Mouse (Mus musculus) urinary bladder, adult 2 months (tissue): ENCODE results near the gene Pdrg1. TPM values are rescaled to one million over a fixed set of nuclear protein-coding genes. Genes with fewer than 3 reads are reported as not detected.

ENCODE experiments used
- DNase-seq: peaks from one replicate; pipeline ENCODE4 v3.0.0; 2022; ENCODE audit warnings: low spot score
- polyA plus RNA-seq: library from polyadenylated mRNA; depleted of rRNA; stranded (reverse); fragments of >200 nt; gene quantifications from 2 replicates; pipeline ENCODE4 v1.2.3, GENCODE M21; 2012

Gene Pdrg1
- polyA plus RNA-seq, 1 experiment = 115 TPM

DNA sequence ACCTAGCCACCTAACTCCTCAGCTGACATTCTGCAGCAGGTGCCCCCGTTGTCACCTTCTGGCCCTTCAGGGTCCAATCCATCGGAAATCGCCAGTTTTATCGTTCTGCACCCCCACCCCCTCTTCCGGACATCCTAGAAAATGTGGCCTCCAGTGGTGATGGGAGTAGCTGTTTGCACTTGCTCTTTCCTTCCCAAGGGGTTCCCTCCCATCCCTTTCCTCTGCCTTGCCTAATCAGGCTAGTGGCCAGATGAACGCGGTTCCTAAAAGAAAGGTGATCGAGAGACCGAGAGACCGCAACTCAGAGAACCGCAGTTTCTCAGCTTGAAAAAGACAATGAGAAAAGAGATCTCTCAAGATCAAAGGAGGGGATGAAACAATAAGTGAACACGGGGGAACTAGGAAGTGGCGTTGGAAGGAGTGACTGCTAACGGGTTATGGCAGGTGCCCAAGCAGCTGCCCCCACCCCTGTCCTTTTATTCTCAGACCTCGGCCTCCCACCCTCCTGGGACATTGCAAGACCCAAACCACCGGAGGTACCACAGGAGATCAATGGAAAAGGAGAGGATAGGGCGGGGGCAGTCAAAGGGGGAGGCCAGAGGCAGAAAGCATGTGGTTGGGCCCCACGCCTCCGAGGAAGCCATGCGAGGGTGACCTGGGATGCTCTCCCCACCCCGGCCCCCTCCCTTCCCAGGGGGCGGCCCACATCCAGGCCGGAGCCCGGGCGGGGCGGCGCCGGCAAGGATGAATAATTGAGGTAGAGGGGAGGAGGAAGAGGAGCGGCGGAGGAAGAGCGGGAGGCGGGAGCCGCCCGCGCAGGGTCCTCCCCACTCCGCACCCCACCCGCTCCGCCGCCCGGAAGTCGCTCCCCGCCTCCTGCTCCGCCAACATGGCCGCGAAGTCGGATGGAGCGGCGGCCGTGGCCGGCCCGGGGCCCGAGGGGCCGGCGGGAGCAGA lies 16.2 kb upstream of the Pdrg1 start, which contains the start of gene Xkr7:
Gene Xkr7, plus strand, starts transcription at position 727 of the 957 bp plus-strand sequence.
- no peak for DNase-seq

DNA sequence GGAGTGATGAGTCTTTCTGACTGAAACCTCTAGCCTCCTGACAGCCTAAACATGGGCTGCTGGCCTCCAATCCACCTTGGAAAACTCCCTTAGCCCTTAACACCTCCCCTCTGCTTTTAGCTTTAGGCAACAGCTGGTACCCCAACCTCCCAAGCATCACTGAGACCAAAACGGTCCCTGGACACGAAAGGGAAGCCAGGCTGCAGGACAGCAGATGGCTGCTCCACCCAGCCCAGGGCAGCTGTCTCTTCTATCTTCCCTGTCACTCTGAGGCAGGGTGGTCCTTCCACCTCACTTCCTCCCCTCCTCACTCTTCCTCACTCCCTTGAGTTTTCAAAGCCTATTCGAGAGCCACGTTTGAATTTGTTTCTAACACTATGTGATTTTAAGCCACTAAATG lies 15.2 kb upstream of the Pdrg1 start:
- no peak for DNase-seq

DNA sequence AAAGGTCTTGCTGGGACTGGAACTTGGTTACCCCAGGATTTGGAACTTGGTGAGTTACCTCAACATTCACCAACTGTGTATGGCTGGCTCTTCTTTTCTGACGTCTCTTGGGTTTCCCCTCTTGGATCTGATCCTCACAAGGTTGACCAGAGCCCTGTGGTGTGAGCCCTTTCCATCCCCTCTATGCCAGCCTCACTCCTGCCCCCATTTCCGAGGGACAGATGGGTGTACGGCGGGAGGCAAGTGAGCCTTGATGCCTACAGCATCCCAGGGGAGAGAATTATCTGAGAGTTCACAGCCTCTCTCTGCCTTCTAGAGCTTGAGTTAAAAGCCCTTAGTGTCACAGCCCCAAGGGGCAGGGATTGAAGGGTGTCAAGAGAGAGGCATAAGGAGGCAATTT lies 12.3 kb upstream of the Pdrg1 start:
- DNase-seq = no peak

GRCm38 (mm10) chr2:153026052-153026451 lies 10.8 kb upstream of the Pdrg1 start:
- no peak for DNase-seq

GRCm38 (mm10) chr2:153022855-153023254 lies 7.6 kb upstream of the Pdrg1 start:
- no peak for DNase-seq

GRCm38 (mm10) chr2:153021163-153021562 lies 5.9 kb upstream of the Pdrg1 start:
- DNase-seq = no peak

- DNase-seq = no peak
Observed at GRCm38 (mm10) chr2:153019355-153019754, 4.1 kb upstream of the Pdrg1 start.

DNA sequence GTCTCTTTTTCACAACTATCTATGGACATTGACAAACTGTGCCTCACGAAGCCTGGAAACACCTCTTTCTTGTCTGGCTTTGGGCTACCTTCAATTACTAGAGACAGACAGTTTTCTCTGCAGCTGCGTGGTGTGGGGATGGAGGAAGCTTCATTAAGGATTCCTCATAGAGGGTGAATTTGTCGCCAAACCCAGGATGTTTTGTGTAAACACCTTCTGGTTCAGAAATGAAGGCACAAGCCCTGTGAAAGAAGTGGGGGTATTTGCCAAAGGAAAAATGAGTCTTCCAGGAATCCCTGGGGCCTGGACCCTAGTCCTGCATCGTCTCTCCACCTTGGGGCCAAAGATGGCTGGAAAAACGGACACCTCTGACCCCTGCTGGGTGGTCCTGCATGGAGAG lies 1.6 kb upstream of the Pdrg1 start:
- no peak for DNase-seq

DNA sequence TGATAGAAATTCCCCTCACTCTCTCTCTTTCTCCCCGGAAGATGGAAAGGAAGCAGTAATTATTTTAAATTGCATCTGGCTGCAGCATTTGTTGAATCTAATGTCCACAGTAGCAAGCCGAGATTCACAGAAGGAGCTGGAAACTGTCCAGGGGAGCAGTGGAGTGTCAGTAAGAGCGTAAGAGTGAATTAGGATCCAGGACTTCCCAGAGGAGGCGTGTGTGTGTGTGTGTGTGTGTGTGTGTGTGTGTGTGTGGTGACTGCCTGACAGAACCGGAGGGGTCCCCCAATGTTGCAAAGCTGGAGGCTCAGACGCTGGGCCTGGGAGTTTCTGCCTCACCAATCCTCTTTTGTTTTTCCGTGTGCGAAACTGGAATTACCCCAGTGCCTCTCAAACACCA lies 577 bp upstream of the Pdrg1 start:
- DNase-seq = no peak

DNA sequence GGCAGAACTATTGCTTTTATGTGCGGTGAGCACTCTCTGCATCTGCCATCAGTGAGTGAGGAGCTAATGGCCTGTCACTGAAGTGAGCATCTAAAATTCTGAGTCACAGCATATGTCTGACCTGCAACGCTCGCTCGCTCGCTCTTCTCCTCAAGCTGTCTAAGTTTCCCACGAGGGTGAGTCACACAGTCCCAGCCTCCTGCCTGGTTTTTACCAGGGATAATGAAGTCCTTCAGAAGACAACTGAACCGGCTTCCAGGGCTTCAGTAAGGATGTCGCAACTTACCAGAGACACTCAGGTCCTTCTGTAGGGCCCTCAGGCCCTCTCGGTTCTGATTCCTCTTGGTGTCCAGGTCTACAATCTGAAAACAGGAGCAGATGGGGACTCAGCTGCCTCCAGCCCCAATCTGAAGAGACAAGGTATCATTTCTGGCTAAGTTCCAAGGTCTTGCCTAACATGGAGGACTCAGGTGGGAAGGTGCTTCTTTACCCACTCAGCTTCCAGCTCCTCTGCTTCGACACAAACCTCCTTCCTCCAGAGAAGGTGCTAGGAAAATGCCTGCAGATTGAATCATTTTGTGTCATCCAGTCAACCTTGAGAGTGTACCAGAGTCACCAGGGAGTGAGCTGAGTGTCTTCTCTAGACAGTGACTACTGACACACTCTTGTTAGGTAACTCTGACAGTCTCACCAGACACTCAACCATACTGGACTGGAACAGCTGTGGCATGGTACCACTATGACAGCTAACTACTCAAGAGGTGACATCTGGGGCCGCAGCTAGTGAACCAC lies 1.3 kb downstream of the Pdrg1 start:
- DNase-seq = no peak

DNA sequence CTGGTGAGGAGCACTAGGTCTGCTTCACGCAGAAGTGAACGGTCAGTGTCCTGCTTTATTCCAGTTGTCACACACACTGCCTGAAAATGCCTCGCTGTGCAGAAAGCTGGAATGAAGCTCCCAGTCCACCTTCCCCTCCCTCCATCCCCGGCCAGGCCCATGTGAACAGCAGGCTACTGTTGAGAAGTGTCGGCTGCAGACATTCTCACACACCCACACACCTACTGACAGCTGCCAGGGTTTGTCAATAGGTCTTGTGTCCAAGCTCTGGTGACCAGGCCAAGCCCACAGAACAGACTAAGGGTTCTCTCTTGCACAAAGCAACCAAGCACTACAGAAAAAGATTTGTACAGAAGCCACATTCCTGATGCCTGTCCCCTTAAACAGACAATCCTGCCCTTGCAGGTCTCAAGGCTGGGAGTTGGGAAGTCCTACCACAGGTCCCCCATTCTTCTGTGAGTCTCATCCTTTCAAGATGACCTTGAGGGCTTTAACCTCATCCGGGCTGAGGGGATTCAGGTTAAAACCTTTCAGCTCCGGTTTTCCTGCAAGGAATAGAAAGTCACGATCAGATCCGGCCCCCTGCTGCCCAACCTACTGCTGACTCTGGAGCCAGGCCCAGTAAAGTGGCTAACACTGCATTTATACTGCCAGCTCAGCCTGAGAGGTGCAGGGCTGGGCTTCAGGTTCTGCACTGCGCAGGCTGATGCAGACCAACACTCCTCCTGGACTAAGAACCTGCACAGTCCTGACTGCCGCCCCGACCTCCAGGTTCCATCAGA lies 5.8 kb downstream of the Pdrg1 start:
- no peak for DNase-seq

GRCm38 (mm10) chr2:153005981-153006380 lies 9.2 kb downstream of the Pdrg1 start:
- DNase-seq = no peak

- DNase-seq = no peak
Observed at GRCm38 (mm10) chr2:153003681-153004338, 11.4 kb downstream of the Pdrg1 start.

DNA sequence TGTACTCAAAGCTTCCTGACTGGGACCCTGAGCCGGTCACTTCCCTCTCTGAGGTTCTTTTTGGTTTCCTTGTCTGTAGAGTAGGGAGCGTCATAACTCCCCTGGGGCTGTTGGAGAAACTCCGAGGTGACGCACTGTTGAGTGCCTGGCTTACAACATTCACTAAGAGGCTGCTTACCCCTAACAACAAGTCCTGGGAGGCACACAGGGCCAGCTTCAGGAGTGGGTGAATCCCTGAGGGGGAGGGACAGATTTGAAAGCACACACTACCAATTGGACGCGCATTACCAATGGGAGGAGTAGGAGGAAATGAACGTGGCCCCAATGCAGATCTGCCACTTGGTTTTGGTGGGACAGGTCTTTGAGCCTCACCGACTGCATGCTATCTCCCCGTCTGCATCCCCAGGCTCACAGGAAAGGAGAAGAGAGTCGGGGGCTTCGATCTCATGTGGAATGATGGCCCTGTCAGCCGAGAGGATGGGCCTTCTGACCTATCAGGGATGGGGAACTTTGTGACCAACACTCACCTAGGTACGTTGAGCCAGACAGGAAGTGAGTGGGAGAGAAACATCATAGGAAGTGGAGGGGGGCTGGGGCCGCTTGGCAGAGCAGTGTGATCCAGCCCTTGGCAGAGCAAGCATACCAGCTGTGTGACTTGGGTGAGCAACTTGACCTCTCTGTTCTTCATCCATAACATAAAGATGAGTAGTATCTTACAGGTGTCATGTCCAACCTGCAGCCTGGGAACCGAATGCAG lies 12.6 kb downstream of the Pdrg1 start:
- DNase-seq = no peak

DNA sequence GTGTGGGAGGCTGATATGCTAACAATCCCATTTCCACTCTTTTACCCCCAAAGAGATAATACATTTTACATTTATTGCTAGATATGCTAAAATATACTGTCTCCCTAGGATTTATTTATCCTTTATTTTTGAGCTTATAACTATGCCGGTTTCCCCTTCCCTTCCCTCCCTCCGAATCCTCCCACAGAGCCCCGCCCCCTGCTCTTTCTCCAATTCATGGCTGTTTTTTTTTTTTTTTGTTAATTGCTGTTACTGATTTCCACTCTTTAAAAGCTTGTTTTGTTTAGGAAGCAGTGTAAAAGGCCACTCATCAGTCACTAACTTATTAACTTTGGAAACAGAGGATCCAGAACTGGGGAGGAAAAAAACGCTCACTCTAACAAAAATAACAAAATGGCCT lies 18.2 kb downstream of the Pdrg1 start:
- DNase-seq = no peak

DNA sequence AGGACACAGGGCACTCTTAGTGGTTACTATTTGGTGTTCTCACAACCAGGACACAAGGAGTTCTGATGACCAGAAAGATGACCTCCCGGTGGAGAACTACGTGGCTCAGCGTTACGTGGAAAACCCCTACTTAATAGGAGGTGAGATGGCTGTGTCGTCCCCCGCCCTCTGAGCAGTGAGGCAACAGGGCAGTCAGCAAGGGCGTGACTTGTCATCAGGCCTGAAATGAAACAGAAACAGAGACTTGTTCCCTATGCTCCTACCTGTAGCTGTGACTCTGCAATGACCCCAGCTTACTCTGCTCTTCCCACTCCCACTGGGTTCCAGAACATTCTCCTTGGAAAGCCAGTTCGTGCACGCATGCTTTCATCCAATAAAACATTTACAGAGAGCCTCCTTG lies 23.7 kb downstream of the Pdrg1 start:
- DNase-seq = no peak

DNA sequence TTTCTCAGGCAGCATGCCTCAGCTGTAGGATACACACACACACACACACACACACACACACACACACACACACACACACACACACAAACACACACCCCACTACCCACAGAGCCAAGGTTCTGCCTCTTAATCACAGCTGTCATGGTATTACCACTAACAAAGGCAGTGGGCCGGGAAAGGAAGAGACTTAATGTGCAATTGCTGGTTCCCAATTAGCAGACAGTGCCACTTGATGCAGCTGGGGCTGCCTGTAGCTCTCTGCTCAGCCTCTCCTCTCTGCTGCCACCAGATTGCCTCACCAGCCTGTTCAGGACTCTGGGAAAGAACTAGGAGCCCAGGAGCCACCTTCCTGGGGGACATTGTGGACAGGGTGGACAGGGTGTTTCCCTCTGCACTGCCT lies 29.6 kb downstream of the Pdrg1 start:
- DNase-seq = no peak

- DNase-seq = no peak
Observed at GRCm38 (mm10) chr2:152976991-152977390, 38.2 kb downstream of the Pdrg1 start.

- no peak for DNase-seq
Observed at GRCm38 (mm10) chr2:152965555-152965954, 49.7 kb downstream of the Pdrg1 start.

DNA sequence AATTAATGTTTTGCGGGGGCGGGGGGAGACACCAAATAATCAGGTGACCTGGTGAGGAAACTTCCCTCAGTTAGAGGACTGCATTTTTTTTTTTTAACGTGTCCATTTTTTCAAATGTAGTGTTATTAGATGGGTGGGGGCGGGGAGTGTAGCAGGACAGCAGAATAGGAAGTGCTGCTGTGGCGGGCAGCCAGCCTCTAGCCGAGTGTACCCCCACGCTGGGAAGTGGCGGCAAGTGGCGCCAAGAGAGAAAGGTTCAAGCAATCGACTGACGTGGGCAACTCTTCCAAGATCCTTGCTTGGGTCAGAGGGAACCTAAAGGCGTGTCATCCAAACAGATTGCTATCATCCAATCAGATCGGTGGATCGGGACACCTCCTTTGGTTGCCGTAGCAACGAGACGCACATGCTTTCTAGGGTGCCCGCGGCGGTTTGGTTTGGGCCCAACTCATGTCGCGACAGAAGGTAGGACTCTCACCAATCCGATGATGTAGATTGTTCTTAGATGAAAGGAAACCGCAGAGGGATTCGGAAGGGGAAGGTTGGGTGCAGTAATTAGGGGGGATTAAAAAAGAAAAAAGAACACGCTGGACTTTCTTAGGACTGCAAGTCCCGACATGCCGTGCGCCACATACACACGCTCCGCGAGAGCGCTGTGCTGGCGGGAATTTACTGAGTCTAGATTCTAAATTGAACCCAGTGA lies 53.0 kb downstream of the Pdrg1 start, which contains the start of gene Ttll9:
Gene Ttll9, plus strand, starts transcription at position 395 of the 703 bp plus-strand sequence.
- DNase-seq = peak; percentile 31
